Mouse (Mus musculus): ENCODE results near the gene Rhoh.

The Rhoh gene

GRCm38 (mm10) chr5:65929162-65929561 lies 68.1 kb downstream of the Rhoh start:
- DNase-seq (ENCODE audit: low read depth, low spot score), result peak; percentile 86

DNA sequence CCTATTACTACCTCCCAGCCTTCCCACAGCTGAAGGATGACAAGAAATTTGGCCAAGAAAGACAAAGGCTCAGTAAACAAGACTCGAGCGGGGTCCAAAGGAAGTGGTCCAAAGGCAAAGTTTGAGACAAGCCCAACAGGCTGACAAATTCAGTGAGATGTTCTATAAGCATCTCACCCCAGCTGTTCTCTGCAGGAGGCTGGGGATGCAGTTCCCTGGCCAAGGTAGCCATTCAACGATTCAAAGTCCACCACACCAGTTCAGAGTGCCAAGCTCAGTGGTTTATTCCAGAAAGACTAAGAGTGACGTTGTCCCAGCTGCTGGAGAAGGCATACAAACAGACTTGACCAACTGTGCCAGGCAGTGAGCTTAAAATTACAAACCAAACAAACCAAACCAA lies 69.2 kb downstream of the Rhoh start:
- no peak for DNase-seq (ENCODE audit: low read depth, low spot score)

DNA sequence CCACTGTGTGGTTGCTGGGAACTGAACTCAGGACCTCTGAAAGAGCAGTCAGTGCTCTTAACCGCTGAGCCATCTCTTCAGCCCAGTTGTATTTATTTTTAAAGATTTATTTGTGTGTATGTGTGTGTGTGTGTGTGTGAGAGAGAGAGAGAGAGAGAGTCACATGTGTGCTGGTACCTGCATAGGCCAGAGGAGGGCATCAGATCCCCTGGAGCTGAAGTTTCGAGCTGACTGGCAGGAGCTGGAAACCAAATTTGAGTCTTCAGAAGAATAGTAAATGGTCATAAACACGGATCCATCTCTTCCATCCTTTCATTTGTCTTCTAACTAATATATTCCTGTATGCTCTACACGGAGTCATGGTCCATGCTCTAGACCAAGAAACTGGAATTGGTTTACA lies 72.2 kb downstream of the Rhoh start:
- no peak for DNase-seq (ENCODE audit: low read depth, low spot score)

GRCm38 (mm10) chr5:65933764-65934163 lies 72.8 kb downstream of the Rhoh start:
- DNase-seq (ENCODE audit: low read depth, low spot score), result no peak

DNA sequence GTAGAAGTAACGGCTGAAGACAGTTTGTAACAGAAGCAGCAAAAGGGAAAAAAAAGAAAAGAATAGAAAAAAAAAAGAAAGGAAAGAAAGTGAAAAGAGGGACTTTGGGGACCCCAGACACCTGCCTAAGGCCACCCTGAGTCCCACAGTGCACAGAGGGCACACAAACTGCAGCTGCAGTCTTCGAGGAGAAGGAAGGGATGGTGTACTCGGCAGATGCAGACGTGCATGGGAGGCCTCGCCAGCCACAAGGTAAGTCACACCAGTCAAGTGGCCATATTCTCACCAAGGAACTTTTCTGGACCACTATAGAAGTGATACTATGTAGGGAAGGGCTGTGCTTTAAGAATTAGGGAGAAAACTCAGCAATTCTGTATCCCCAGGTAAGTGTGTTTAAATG lies 73.8 kb downstream of the Rhoh start, which contains the start of gene Chrna9:
TSS of gene Chrna9 (plus strand) at position 139 of the 400 bp plus-strand sequence.
- no peak for DNase-seq (ENCODE audit: low read depth, low spot score)

- DNase-seq (ENCODE audit: low read depth, low spot score), result no peak
Observed at GRCm38 (mm10) chr5:65937011-65937726, 76.2 kb downstream of the Rhoh start.

GRCm38 (mm10) chr5:65937998-65938715 lies 77.1 kb downstream of the Rhoh start:
- DNase-seq (ENCODE audit: low read depth, low spot score), result peak; percentile 92

GRCm38 (mm10) chr5:65941145-65941544 lies 80.1 kb downstream of the Rhoh start:
- DNase-seq (ENCODE audit: low read depth, low spot score), result peak; percentile 51

All from CD4-positive, CD25-positive, alpha-beta regulatory T cell, adult 2 months (primary cell).